Mouse (Mus musculus) left cerebral cortex, adult 18-20 months (tissue): ENCODE results near the gene Elf1. TPM values are rescaled to one million over a fixed set of nuclear protein-coding genes. Genes with fewer than 3 reads are reported as not detected.

Experiments
- DNase-seq, 2 experiments: peaks; one replicate each; pipeline ENCODE4 v3.0.0; 2021 to 2022; ENCODE audit warnings: low spot score in 2 of 2, mixed read lengths in 1 of 2
- total RNA-seq, 2 experiments: library from RNA; stranded (reverse); gene quantifications; 2 replicates each; pipeline ENCODE4 v1.2.3; 2021

The Elf1 gene
- total RNA-seq, 2 experiments from 2014 or later: 4.5 to 4.7 TPM

GRCm38 (mm10) chr14:79562745-79563144 lies 81.8 kb downstream of the Elf1 start:
- DNase-seq: peak; percentile 5 to 10

- no peak for DNase-seq
Observed at GRCm38 (mm10) chr14:79564784-79565183, 83.8 kb downstream of the Elf1 start.

- DNase-seq: no peak
Observed at GRCm38 (mm10) chr14:79573482-79574191, 92.6 kb downstream of the Elf1 start.

GRCm38 (mm10) chr14:79574361-79574760 lies 93.4 kb downstream of the Elf1 start:
- DNase-seq: no peak

- DNase-seq: no peak
Observed at GRCm38 (mm10) chr14:79583526-79584245, 102.7 kb downstream of the Elf1 start.

GRCm38 (mm10) chr14:79586499-79587138 lies 105.6 kb downstream of the Elf1 start:
- DNase-seq: no peak

GRCm38 (mm10) chr14:79587139-79587851 lies 106.3 kb downstream of the Elf1 start, which contains the start of gene Sugt1:
Sugt1 (plus strand) TSS chr14:79587691.
- peak; percentile 96 to 97 for DNase-seq

- no peak for DNase-seq
Observed at GRCm38 (mm10) chr14:79587852-79588229, 106.8 kb downstream of the Elf1 start.

- DNase-seq: no peak
Observed at GRCm38 (mm10) chr14:79588534-79588951, 107.5 kb downstream of the Elf1 start.

- DNase-seq: no peak
Observed at GRCm38 (mm10) chr14:79589401-79589800, 108.4 kb downstream of the Elf1 start.

GRCm38 (mm10) chr14:79590916-79591315 lies 109.9 kb downstream of the Elf1 start:
- DNase-seq: no peak

GRCm38 (mm10) chr14:79591611-79592010 lies 110.6 kb downstream of the Elf1 start:
- DNase-seq: no peak

- DNase-seq: no peak
Observed at GRCm38 (mm10) chr14:79594069-79594468, 113.1 kb downstream of the Elf1 start.

GRCm38 (mm10) chr14:79596602-79597001 lies 115.6 kb downstream of the Elf1 start:
- DNase-seq: no peak

GRCm38 (mm10) chr14:79605881-79606280 lies 124.9 kb downstream of the Elf1 start:
- DNase-seq: no peak

- DNase-seq: no peak
Observed at GRCm38 (mm10) chr14:79606392-79606791, 125.4 kb downstream of the Elf1 start.

- peak in 1 of 2 experiments; percentile 16 for DNase-seq
Observed at GRCm38 (mm10) chr14:79606867-79607266, 125.9 kb downstream of the Elf1 start.

GRCm38 (mm10) chr14:79607352-79607751 lies 126.4 kb downstream of the Elf1 start:
- no peak for DNase-seq

- no peak for DNase-seq
Observed at GRCm38 (mm10) chr14:79608286-79608685, 127.3 kb downstream of the Elf1 start.

GRCm38 (mm10) chr14:79617121-79617828 lies 136.3 kb downstream of the Elf1 start:
- DNase-seq: peak in 1 of 2 experiments; percentile 10

GRCm38 (mm10) chr14:79619802-79620201 lies 138.8 kb downstream of the Elf1 start:
- DNase-seq: no peak
